Mouse (Mus musculus) MEL (cell line): ENCODE measurements around the gene Slc5a1.

Source experiments
- CHD1 ChIP-seq: IDR thresholded peaks from 2 replicates; pipeline ENCODE4 v1.6.1; 2012; ENCODE audit warnings: low read depth, mild to moderate bottlenecking, inconsistent platforms, low read length, improper control_type of control experiment
- CTCF ChIP-seq, 3 experiments: IDR thresholded peaks in 2 of 3; conservative IDR thresholded peaks in 1 of 3; 2 replicates each; pipeline ENCODE4 v1.5.1; 2011 to 2012; ENCODE audit warnings: low read length in 3 of 3, low read depth in 2 of 3, mild to moderate bottlenecking in 2 of 3, improper control_type of control experiment in 1 of 3, inconsistent platforms in 1 of 3, mixed read lengths in 1 of 3, moderate library complexity in 1 of 3; ENCODE audit not compliant: control insufficient read depth in 1 of 3, insufficient read depth in 1 of 3, poor library complexity in 1 of 3, severe bottlenecking in 1 of 3
- EP300 ChIP-seq, 2 experiments: IDR thresholded peaks; 2 replicates each; pipeline ENCODE4 v1.6.1; 2011; ENCODE audit warnings: improper control_type of control experiment in 2 of 2, low read length in 2 of 2, low read depth in 1 of 2, mild to moderate bottlenecking in 1 of 2
- GATA1 ChIP-seq: IDR thresholded peaks from 2 replicates; pipeline ENCODE4 v1.6.1; 2011; ENCODE audit warnings: low read depth, low read length, improper control_type of control experiment
- NELFE ChIP-seq: IDR thresholded peaks from 2 replicates; pipeline ENCODE4 v1.6.1; 2011; ENCODE audit warnings: low read depth, low read length, improper control_type of control experiment
- POLR2A ChIP-seq, 2 experiments: IDR thresholded peaks; 2 replicates each; pipeline ENCODE4 v1.6.1; 2011 to 2012; ENCODE audit warnings: low read length in 2 of 2, mild to moderate bottlenecking in 2 of 2, control low read depth in 1 of 2, improper control_type of control experiment in 1 of 2, low read depth in 1 of 2, moderate library complexity in 1 of 2; ENCODE audit not compliant: control insufficient read depth in 1 of 2, insufficient read depth in 1 of 2, poor library complexity in 1 of 2
- POLR2AphosphoS2 ChIP-seq: IDR thresholded peaks from 2 replicates; pipeline ENCODE4 v1.6.1; 2011; ENCODE audit warnings: low read length, improper control_type of control experiment
- POLR2AphosphoS5 ChIP-seq: IDR thresholded peaks from 2 replicates; pipeline ENCODE4 v1.6.1; 2012; ENCODE audit warnings: low read depth, borderline replicate concordance, mild to moderate bottlenecking, inconsistent platforms, low read length, moderate library complexity, mixed read lengths
- SIN3A ChIP-seq: IDR thresholded peaks from 2 replicates; pipeline ENCODE4 v1.6.1; 2012; ENCODE audit warnings: low read length, improper control_type of control experiment, inconsistent platforms

GRCm38 (mm10) chr5:33134132-33134531 is 30.1 kb downstream of the Slc5a1 start:
- TF ChIP-seq EP300 (IDR thresholded peaks at IDR 0.05; ENCODE audit: low read depth in 1 of 2, low read length in 2 of 2) (no peak), CTCF (IDR thresholded peaks at IDR 0.05 in 2 of 3, conservative IDR thresholded peaks at IDR 0.05 in 1 of 3; ENCODE audit: control insufficient read depth in 1 of 3, insufficient read depth in 1 of 3, low read depth in 2 of 3, low read length in 3 of 3, poor library complexity in 1 of 3, severe bottlenecking in 1 of 3) (no peak), GATA1 (no peak), CHD1 (no peak), POLR2AphosphoS2 (no peak), POLR2AphosphoS5 (no peak), NELFE (no peak), SIN3A (no peak), POLR2A (IDR thresholded peaks at IDR 0.05; ENCODE audit: control insufficient read depth in 1 of 2, insufficient read depth in 1 of 2, low read depth in 1 of 2, low read length in 2 of 2, poor library complexity in 1 of 2) (no peak)
